Mouse (Mus musculus): ENCODE data around the gene Zbtb5. TPM values are rescaled to one million over a fixed set of nuclear protein-coding genes. Genes with fewer than 3 reads are reported as not detected.
"Not testable (repeated sequence)": the region's sequence is repeated elsewhere in the genome, so short reads cannot be mapped to it uniquely, and the experiment has no call there.

The Zbtb5 gene
- total RNA-seq, 2 experiments from 2014 or later, result 2.8 to 3.4 TPM

- DNase-seq, result no peak
Observed at GRCm38 (mm10) chr4:44970612-44971110, 41.6 kb downstream of the Zbtb5 start.

- DNase-seq, result no peak
Observed at GRCm38 (mm10) chr4:44970056-44970455, 42.2 kb downstream of the Zbtb5 start.

- DNase-seq, result no peak
Observed at GRCm38 (mm10) chr4:44967402-44967801, 44.8 kb downstream of the Zbtb5 start.

- no peak for DNase-seq
Observed at GRCm38 (mm10) chr4:44965736-44966135, 46.5 kb downstream of the Zbtb5 start.

GRCm38 (mm10) chr4:44965175-44965574 lies 47.0 kb downstream of the Zbtb5 start:
- no peak for DNase-seq

- DNase-seq, result no peak
Observed at GRCm38 (mm10) chr4:44963156-44963555, 49.1 kb downstream of the Zbtb5 start.

DNA sequence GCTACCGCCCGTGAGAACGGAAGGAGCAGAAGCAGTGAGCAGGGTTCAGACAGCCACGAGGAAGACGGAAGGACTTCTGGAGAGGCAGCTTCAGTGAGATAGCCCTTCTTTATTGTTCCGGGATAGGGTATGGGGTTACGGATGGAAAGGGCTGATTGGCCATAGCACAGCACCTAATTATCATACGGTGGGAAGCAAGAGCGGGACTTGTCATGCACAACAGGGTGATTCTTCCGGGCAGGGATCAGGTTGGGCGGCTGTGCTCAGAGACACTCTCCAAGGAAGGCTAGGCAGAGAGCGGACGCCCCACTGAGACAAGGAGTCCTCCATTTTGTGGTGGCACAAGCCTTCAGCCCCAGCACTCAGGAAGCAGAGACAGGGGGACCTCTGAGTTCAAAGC lies 53.0 kb downstream of the Zbtb5 start:
- no peak for DNase-seq

- no peak for DNase-seq
Observed at GRCm38 (mm10) chr4:44958776-44959175, 53.4 kb downstream of the Zbtb5 start.

DNA sequence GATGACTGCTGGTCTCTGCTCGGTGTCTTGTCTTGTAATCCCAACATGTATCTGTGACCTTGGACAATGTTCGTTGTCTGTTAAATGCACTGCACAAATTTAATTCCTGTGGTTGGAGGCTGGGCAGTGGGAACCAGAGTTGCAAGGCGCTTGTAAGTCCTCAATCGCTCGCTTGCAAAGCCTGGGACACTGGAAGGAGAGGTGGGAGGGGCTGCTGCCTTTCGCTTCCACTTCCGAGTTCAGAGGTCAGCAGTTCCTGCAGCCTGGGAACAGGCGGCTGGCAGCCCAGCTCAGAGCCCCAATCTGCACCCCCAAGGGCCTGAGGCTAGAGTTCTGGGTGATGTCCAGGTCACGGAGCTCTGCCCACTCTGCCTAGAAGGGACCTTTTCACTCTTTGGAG lies 59.2 kb downstream of the Zbtb5 start:
- DNase-seq, result no peak

DNA sequence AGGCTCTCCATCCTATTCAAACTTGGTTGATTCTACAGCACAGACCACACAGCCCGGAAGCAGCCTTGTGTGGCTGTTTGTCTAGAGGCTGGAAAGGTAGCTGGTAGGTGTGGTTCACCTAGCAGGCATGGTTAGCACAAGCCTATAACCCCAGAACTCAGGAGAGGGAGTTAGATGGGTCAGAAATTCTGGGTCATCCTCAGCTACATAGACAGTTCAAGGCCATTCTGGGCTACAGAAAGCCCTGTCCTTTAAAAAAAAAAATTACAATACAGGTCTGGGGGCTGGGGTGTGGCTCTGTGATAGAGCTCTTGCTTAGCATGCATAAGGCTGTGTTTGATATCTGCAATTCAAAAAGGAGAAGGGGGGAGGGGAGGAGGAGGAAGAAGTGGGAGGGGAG lies 63.9 kb downstream of the Zbtb5 start:
- no peak for DNase-seq

DNA sequence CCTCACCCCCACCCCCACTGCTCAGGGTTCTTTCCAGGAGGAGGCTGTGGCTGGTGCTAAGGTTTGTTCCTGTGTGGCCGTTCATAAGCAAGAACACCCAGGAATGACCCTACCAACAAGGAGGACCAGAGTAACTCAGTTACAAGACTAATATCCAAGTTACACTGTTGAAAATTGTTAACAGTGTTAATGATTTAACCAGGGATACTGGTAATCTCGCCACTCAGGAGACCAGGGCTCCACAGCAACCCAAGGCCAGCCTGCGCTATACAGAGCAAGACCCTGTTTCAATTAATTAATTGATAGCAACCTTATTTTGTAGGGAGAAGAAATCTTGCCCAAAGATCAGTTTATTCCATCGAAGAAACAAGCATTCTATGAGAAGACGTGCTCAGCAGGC lies 64.7 kb downstream of the Zbtb5 start:
- DNase-seq, result no peak

DNA sequence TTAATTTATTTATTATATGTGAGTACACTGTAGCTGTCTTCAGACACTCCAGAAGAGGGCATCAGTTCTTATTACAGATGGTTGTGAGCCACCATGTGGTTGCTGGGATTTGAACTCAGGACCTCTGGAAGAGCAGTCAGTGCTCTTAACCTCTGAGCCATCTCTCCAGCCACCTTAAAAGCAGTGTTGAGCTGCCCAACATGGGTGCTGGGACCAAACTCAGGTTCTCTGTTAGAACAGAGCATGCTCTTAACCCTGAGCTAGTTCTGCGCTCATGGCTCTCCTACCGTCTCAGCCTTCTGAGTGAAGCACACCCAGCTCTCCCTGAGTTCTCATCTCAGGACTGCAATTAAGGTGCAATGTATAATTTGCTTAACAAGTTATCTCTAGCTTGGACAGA lies 66.1 kb downstream of the Zbtb5 start:
- not testable (repeated sequence) for DNase-seq

DNA sequence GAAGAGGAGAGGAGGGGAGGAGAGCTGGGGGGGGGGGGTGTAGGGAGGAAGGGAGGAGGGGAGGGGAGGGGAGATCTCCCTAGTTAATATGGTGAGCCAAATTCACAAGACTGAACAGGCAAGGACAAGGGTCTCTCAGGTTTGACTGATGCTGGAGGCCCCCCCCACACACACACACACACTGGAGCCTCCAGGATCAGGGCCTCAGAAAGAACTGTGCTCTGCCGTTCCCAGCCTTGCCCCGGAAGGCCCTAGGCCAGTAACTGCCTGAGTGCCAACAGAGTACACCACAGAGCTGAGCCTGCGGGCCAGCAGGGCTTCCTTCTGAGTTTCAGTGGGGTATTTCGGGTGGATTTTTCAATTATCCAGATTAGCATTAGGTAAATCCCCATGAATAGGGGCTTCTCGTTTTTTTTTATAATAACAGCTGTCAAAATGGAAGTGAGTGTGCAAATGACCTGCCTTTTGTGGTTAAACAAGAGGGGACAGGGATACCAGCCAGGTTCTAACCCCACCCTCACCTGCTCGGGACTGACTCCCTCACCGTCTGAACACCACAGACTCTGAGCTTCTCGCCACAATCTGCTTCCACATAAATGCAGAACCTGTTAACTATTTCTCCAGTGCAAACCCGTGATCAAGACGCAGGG lies 67.7 kb downstream of the Zbtb5 start:
- no peak for DNase-seq

DNA sequence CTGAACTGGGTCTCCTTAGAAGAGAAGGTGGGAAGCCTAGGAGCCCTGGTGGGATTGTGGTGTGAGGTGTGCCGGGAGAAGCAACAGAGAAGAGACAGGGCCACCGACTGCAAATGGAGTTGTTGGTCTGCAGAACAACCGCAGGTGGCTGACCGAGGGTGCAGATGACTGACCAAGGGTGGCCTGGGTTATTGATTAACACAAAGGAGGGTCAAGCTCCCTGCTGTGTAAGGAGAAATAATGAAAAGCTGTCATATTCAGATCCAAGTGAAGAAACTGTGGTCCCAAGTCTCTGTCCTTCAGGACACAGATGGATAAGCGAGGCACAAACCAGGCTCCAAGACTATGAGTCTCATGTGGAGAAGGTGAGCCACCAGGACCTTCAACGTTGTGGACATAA lies 68.7 kb downstream of the Zbtb5 start:
- no peak for DNase-seq

GRCm38 (mm10) chr4:44942237-44942636 lies 70.0 kb downstream of the Zbtb5 start:
- DNase-seq, result no peak

Other genes starting within 250 kb of the Zbtb5 start
- 10 to 100 TPM; 22.5 to 25.6 TPM for gene Grhpr, start 31.0 kb downstream of the Zbtb5 start, total RNA-seq (2021)
- 1 to 10 TPM; 4.0 to 4.6 TPM for gene Polr1e, start 6.2 kb upstream of the Zbtb5 start, total RNA-seq (2021)
- 1 to 10 TPM; 2.5 TPM for gene Fbxo10, start 72.2 kb upstream of the Zbtb5 start, total RNA-seq (2021)
- 100 to 1,000 TPM in 1 of 2 experiments, 10 to 100 TPM in 1; 84.5 to 103 TPM for gene Tomm5, start 95.7 kb upstream of the Zbtb5 start, total RNA-seq (2021)
- gene Frmpd1, start 172.5 kb upstream of the Zbtb5 start, total RNA-seq (2021), result under 1 TPM; 0.51 to 0.56 TPM

All from gastrocnemius, postnatal 25 days (tissue).